Mouse (Mus musculus) lung, embryonic 16.5 days (tissue): ENCODE results near the gene Gm17535. TPM values are rescaled to one million over a fixed set of nuclear protein-coding genes. Genes with fewer than 3 reads are reported as not detected.
A peak's percentile ranks its signal among the peaks of the same experiment; 100 is the strongest.
"Not testable (repeated sequence)": the region's sequence is repeated elsewhere in the genome, so short reads cannot be mapped to it uniquely, and the experiment has no call there.

Experiments used
- ATAC-seq: fragments of 200-750 bp; cut with Nextera tagmentation; 2 replicates; pipeline ENCODE4 v1.8.0; 2017; ENCODE audit warnings: low read depth, mild to moderate bottlenecking, moderate library complexity
- H3K27ac ChIP-seq: fragments of 300-500 bp; sonication (generic); 2 replicates; pipeline ENCODE4 v1.5.1; 2014; ENCODE audit warnings: mild to moderate bottlenecking, control low read depth, low read length
- H3K27me3 ChIP-seq: fragments of 300-500 bp; sonication (generic); 2 replicates; pipeline ENCODE4 v1.6.1; 2014; ENCODE audit warnings: low read depth, low read length, mixed read lengths; ENCODE audit not compliant: control insufficient read depth, insufficient read depth
- H3K36me3 ChIP-seq: fragments of 300-500 bp; sonication (generic); 2 replicates; pipeline ENCODE4 v1.6.1; 2014; ENCODE audit warnings: low read length; ENCODE audit not compliant: control insufficient read depth, insufficient read depth
- H3K4me1 ChIP-seq: fragments of 300-500 bp; sonication (generic); replicated peaks from 2 replicates; pipeline ENCODE4 v1.6.1; 2014; ENCODE audit warnings: low read length, mixed read lengths; ENCODE audit not compliant: control insufficient read depth, insufficient read depth
- H3K4me2 ChIP-seq: fragments of 300-500 bp; sonication (generic); 2 replicates; pipeline ENCODE4 v1.6.1; 2014; ENCODE audit warnings: low read depth, low read length, control low read depth
- H3K4me3 ChIP-seq: fragments of 300-500 bp; sonication (generic); 2 replicates; pipeline ENCODE4 v1.5.1; 2014; ENCODE audit warnings: mild to moderate bottlenecking, low read length, control low read depth
- H3K9ac ChIP-seq: fragments of 300-500 bp; sonication (generic); 2 replicates; pipeline ENCODE4 v1.6.1; 2014; ENCODE audit warnings: low read length, control low read depth
- H3K9me3 ChIP-seq: fragments of 300-500 bp; sonication (generic); 2 replicates; pipeline ENCODE4 v1.6.1; 2016; ENCODE audit warnings: low read length; ENCODE audit not compliant: control insufficient read depth
- WGBS: fragments of 180-500 bp; shearing (Covaris S2); extraction: QIAGEN DNeasy Blood & Tissue Kit; methylation state at CpG from one replicate; pipeline ENCODE4 v1.1.7; 2014; 5-methylcytosine and 5-hydroxymethylcytosine counted together
- polyA plus RNA-seq: library from polyadenylated mRNA; unstranded; fragments of >200 nt; fragmentation: Nextera tagmentation; extraction: Ambion mirVana; gene quantifications from 2 replicates; pipeline ENCODE4 v1.2.1, GENCODE M21; 2015

Gene Gm17535
- polyA plus RNA-seq, 1 experiment from 2014 or later = not detected

DNA sequence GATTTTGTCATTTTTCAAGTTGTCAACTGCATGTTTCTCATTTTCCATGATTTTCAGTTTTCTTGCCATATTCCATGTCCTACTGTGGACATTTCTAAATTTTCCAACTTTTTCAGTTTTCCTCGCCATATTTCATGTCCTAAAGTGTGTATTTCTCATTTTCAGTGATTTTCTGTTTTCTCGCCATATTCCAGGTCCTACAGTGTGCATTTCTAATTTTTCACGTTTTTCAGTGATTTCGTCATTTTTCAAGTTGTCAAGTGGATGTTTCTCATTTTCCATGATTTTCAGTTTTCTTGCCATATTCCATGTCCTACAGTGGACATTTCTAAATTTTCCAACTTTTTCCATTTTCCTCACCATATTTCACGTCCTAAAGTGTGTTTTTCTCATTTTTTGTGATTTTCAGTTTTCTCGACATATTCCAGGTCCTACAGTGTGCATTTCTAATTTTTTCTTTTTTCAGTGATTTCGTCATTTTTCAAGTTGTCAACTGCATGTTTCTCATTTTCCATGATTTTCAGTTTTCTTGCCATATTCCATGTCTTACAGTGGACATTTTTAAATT, 22.3 kb upstream of the Gm17535 start:
- 0 out of 2 replicates have a peak, but pooled peaks have one; percentile 21 for ATAC-seq
- H3K27ac ChIP-seq, H3K4me3 ChIP-seq, H3K4me2 ChIP-seq, H3K27me3 ChIP-seq, H3K36me3 ChIP-seq, H3K9ac ChIP-seq, H3K4me1 ChIP-seq, H3K9me3 ChIP-seq: not testable (repeated sequence)
- WGBS = 77% methylated on average over 2 of the region's 7 CpGs

DNA sequence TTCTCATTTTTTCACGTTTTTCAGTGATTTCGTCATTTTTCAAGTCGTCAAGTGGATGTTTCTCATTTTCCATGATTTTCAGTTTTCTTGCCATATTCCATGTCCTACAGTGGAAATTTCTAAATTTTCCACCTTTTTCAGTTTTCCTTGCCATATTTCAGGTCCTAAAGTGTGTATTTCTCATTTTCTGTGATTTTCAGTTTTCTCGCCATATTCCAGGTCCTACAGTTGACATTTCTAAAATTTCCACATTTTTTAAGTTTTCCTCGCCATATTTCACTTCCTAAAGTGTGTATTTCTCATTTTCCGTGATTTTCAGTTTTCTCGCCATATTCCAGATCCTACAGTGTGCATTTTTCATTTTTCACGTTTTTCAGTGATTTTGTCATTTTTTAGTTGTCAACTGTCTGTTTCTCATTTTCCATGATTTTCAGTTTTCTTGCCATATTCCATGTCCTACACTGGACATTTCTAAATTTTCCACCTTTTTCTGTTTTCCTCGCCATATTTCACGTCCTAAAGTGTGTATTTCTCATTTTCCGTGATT, 21.6 kb upstream of the Gm17535 start, which contains the start of gene Gm10721:
Gene Gm10721, plus strand, starts transcription at position 408 of the 547 bp plus-strand sequence.
- H3K4me2 ChIP-seq, H3K36me3 ChIP-seq, H3K4me3 ChIP-seq, H3K27ac ChIP-seq, H3K4me1 ChIP-seq, H3K9ac ChIP-seq, H3K9me3 ChIP-seq, H3K27me3 ChIP-seq: not testable (repeated sequence)
- peak; percentile 51 for ATAC-seq
- no CpG with 5 or more reads among the region's 11 CpGs for WGBS

DNA sequence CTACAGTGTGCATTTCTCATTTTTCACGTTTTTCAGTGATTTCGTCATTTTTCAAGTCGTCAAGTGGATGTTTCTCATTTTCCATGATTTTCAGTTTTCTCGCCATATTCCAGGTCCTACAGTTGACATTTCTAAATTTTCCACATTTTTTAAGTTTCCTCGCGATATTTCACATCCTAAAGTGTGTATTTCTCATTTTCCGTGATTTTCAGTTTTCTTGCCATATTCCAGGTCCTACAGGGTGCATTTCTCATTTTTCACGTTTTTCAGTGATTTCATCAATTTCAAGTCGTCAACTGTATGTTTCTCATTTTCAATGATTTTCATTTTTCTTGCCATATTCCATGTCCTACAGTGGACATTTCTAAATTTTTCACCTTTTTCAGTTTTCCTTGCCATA, 19.0 kb upstream of the Gm17535 start, which contains the start of gene Gm10720:
Gene Gm10720, plus strand, starts transcription at position 301 of the 400 bp plus-strand sequence.
- H3K4me2 ChIP-seq, H3K9me3 ChIP-seq, H3K9ac ChIP-seq, H3K4me1 ChIP-seq, H3K4me3 ChIP-seq, H3K27me3 ChIP-seq, H3K36me3 ChIP-seq, ATAC-seq, H3K27ac ChIP-seq: not testable (repeated sequence)
- WGBS = 66% methylated on average over 4 of the region's 9 CpGs

DNA sequence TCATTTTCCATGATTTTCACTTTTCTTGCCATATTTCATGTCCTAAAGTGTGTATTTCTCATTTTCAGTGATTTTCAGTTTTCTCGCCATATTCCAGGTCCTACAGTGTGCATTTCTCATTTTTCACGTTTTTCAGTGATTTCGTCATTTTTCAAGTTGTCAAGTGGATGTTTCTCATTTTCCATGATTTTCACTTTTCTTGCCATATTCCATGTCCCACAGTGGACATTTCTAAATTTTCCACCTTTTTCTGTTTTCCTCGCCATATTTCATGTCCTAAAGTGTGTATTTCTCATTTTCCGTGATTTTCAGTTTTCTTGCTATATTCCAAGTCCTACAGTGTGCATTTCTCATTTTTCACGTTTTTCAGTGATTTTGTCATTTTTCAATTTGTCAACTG, 18.5 kb upstream of the Gm17535 start:
- not testable (repeated sequence) for H3K9me3 ChIP-seq, H3K4me1 ChIP-seq, H3K4me2 ChIP-seq, H3K27me3 ChIP-seq, H3K9ac ChIP-seq, ATAC-seq, H3K27ac ChIP-seq, H3K36me3 ChIP-seq, H3K4me3 ChIP-seq
- WGBS = 71% methylated on average over 4 of the region's 6 CpGs

DNA sequence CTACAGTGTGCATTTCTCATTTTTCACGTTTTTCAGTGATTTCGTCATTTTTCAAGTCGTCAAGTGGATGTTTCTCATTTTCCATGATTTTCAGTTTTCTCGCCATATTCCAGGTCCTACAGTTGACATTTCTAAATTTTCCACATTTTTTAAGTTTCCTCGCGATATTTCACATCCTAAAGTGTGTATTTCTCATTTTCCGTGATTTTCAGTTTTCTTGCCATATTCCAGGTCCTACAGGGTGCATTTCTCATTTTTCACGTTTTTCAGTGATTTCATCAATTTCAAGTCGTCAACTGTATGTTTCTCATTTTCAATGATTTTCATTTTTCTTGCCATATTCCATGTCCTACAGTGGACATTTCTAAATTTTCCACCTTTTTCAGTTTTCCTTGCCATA, 17.3 kb upstream of the Gm17535 start, which contains the start of gene Gm10719:
Gene Gm10719, plus strand, starts transcription at position 301 of the 400 bp plus-strand sequence.
- H3K4me3 ChIP-seq, H3K4me2 ChIP-seq, H3K27me3 ChIP-seq, H3K4me1 ChIP-seq, H3K27ac ChIP-seq, H3K36me3 ChIP-seq, H3K9ac ChIP-seq, ATAC-seq, H3K9me3 ChIP-seq: not testable (repeated sequence)
- no CpG with 5 or more reads among the region's 9 CpGs for WGBS

DNA sequence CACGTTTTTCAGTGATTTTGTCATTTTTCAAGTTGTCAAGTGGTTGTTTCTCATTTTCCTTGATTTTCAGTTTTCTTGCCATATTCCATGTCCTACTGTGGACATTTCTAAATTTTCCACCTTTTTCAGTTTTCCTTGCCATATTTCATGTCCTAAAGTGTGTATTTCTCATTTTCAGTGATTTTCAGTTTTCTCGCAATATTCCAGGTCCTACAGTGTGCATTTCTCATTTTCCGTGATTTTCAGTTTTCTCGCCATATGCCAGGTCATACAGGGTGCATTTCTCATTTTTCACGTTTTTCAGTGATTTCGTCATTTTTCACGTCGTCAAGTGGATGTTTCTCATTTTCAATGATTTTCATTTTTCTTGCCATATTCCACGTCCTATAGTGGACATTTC, 15.5 kb upstream of the Gm17535 start:
- 66% methylated on average over 9 of the region's 9 CpGs for WGBS
- not testable (repeated sequence) for H3K36me3 ChIP-seq, H3K27me3 ChIP-seq, H3K4me1 ChIP-seq, H3K27ac ChIP-seq, H3K4me2 ChIP-seq, H3K9me3 ChIP-seq, ATAC-seq, H3K9ac ChIP-seq, H3K4me3 ChIP-seq

DNA sequence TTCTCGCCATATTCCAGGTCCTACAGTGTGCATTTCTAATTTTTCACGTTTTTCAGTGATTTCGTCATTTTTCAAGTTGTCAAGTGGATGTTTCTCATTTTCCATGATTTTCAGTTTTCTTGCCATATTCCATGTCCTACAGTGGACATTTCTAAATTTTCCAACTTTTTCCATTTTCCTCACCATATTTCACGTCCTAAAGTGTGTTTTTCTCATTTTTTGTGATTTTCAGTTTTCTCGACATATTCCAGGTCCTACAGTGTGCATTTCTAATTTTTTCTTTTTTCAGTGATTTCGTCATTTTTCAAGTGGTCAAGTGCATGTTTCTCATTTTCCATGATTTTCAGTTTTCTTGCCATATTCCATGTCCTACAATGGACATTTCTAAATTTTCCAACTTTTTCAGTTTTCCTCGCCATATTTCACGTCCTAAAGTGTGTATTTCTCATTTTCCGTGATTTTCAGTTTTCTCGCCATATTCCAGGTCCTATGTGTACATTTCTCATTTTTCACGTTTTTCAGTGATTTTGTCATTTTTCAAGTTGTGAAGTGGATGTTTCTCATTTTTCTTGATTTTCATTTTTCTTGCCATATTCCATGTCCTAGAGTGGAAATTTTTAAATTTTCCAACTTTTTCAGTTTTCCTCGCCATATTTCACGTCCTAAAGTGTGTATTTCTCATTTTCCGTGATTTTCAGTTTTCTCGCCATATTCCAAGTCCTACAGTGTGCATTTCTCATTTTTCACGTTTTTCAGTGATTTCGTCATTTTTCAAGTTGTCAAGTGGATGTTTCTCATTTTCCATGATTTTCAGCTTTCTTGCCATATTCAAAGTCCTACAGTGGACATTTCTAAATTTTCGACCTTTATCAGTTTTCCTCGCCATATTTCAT, 14.3 kb upstream of the Gm17535 start:
- not testable (repeated sequence) for H3K27ac ChIP-seq, H3K27me3 ChIP-seq, H3K9ac ChIP-seq, H3K4me1 ChIP-seq, H3K9me3 ChIP-seq, H3K4me3 ChIP-seq, H3K36me3 ChIP-seq, H3K4me2 ChIP-seq
- ATAC-seq = peak; percentile 63
- WGBS = 81% methylated on average over 11 of the region's 19 CpGs

DNA sequence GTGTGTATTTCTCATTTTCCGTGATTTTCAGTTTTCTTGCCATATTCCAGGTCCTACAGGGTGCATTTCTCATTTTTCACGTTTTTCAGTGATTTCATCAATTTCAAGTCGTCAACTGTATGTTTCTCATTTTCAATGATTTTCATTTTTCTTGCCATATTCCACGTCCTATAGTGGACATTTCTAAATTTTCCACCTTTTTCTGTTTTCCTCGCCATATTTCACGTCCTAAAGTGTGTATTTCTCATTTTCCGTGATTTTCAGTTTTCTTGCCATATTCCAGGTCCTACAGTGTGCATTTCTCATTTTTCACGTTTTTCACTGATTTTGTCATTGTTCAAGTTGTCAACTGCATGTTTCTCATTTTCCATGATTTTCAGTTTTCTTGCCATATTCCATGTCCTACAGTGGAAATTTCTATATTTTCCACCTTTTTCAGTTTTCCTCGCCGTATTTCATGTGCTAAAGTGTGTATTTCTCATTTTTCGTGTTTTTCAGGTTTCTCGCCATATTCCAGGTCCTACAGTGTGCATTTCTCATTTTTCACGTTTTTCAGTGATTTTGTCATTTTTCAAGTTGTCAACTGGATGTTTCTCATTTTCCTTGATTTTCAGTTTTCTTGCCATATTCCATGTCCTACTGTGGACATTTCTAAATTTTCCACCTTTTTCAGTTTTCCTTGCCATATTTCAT, 11.9 kb upstream of the Gm17535 start:
- H3K4me3 ChIP-seq, H3K4me1 ChIP-seq, H3K9ac ChIP-seq, H3K4me2 ChIP-seq, ATAC-seq, H3K9me3 ChIP-seq, H3K27ac ChIP-seq, H3K36me3 ChIP-seq, H3K27me3 ChIP-seq: not testable (repeated sequence)
- 69% methylated on average over 9 of the region's 13 CpGs for WGBS
